Mouse (Mus musculus) small intestine, adult 2 months (tissue): Measurements from ENCODE around the gene Brsk2.
A peak's percentile ranks its signal among the peaks of the same experiment; 100 is the strongest.

Experiments
- CTCF ChIP-seq: fragments of 200-500 bp; IDR thresholded peaks from 2 replicates; pipeline ENCODE4 v1.5.1; 2012; ENCODE audit warnings: low read depth, mild to moderate bottlenecking, control low read depth, inconsistent platforms, low read length, moderate library complexity, mixed read lengths; ENCODE audit not compliant: insufficient replicate concordance, insufficient read length; ENCODE audit errors: extremely low read depth
- POLR2A ChIP-seq: fragments of 200-500 bp; IDR thresholded peaks from 2 replicates; pipeline ENCODE4 v1.6.1; 2012; ENCODE audit warnings: low read depth, mild to moderate bottlenecking, control low read depth, inconsistent platforms, low read length, moderate library complexity

DNA sequence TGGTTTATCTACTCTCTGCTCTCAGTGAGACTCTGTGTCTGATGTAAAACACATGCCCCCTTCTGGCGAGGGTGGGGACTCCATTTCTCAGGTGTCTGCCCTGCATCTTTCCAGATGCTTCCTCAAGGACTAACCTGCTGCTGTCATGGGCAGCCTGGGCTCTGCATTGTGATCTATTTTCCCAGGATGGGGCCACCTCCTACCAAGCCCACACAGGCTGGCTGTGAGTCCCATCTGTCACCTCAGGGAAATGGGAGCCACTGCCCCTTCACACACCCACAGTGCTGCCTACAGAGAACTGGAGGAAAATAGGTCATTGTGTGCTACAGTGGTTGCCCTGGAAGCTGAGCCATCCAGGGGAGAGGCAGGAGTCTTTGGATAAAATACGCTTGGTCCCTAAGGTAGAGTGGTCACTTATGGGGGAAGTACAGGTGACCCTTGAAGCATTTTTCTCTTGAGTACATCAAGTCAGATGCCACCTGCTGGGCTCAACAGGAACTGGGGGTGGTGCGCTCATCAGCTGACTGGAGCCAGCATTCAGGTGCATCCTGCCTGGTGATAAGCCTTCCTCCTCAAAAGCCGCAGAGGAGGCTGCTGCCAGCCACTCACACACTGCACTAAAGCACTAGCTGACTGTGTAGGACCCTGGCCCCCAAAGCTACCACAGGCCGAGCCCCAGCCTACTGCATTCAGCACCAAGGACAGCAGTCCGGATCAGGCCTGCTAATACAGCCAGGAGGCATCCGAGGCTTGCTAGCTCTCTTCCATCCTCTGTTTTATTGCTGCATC, 23.5 kb downstream of the Brsk2 start:
- TF ChIP-seq CTCF (peak; percentile 56; the same call in 1 of the 2 replicates), POLR2A (no peak)
